Mouse (Mus musculus): ENCODE measurements at regions not wholly inside any gene's neighbourhood (a gene's known extent, or its start where the extent isn't known, plus 50 kb on each side); places are given as distances from the start of the nearest gene placed in this dataset.

GRCm38 (mm10) chr9:50142091-50142490 is 202.7 kb downstream of the Rpl10-ps3 start:
- DNase-seq (ENCODE audit: low spot score in 2 of 2), result peak; percentile 24 to 26
- intact Hi-C loops (cut with DNase I), result no loop called here

- intact Hi-C loops (cut with DNase I), result no loop called here
- no peak for DNase-seq (ENCODE audit: low spot score in 2 of 2)
Measured at GRCm38 (mm10) chr9:50141176-50141575, 203.6 kb downstream of the Rpl10-ps3 start.

- intact Hi-C loops (cut with DNase I), result no loop called here
- DNase-seq (ENCODE audit: low spot score in 2 of 2), result no peak
Measured at GRCm38 (mm10) chr9:50138341-50138978, 206.3 kb downstream of the Rpl10-ps3 start.

GRCm38 (mm10) chr9:50136636-50136985 is 208.2 kb downstream of the Rpl10-ps3 start:
- intact Hi-C loops (cut with DNase I), result no loop called here
- no peak for DNase-seq (ENCODE audit: low spot score in 2 of 2)

- DNase-seq (ENCODE audit: low spot score in 2 of 2), result no peak
- intact Hi-C loops (cut with DNase I), result no loop called here
Measured at GRCm38 (mm10) chr9:50135939-50136635, 208.7 kb downstream of the Rpl10-ps3 start.

GRCm38 (mm10) chr9:50124241-50124640 is 220.5 kb downstream of the Rpl10-ps3 start:
- DNase-seq (ENCODE audit: low spot score in 2 of 2), result no peak
- intact Hi-C loops (cut with DNase I), result no loop called here

- intact Hi-C loops (cut with DNase I), result no loop called here
- peak; percentile 26 to 28 for DNase-seq (ENCODE audit: low spot score in 2 of 2)
Measured at GRCm38 (mm10) chr9:50120820-50121599, 223.8 kb downstream of the Rpl10-ps3 start.

- intact Hi-C loops (cut with DNase I), result no loop called here
- DNase-seq (ENCODE audit: low spot score in 2 of 2), result no peak
Measured at GRCm38 (mm10) chr9:50119412-50119811, 225.4 kb downstream of the Rpl10-ps3 start.

- DNase-seq (ENCODE audit: low spot score in 2 of 2), result no peak
- intact Hi-C loops (cut with DNase I), result no loop called here
Measured at GRCm38 (mm10) chr9:50118578-50118977, 226.2 kb downstream of the Rpl10-ps3 start.

GRCm38 (mm10) chr9:50106551-50106950 is 238.2 kb downstream of the Rpl10-ps3 start:
- intact Hi-C loops (cut with DNase I), result no loop called here

GRCm38 (mm10) chr9:50102766-50103165 is 242.0 kb downstream of the Rpl10-ps3 start:
- intact Hi-C loops (cut with DNase I), result no loop called here
- no peak for DNase-seq (ENCODE audit: low spot score in 2 of 2)

More at GRCm38 (mm10) chr9:50106551-50106950, 238.2 kb downstream of the Rpl10-ps3 start:
- DNase-seq (ENCODE audit: low spot score in 2 of 2), result no peak

- no peak for DNase-seq (ENCODE audit: low spot score in 2 of 2)
- intact Hi-C loops (cut with DNase I), result no loop called here
Measured at GRCm38 (mm10) chr9:50101061-50101460, 243.7 kb downstream of the Rpl10-ps3 start.

GRCm38 (mm10) chr9:50090968-50091367 is 253.8 kb downstream of the Rpl10-ps3 start:
- intact Hi-C loops (cut with DNase I), result no loop called here
- DNase-seq (ENCODE audit: low spot score in 2 of 2), result peak in 1 of 2 experiments; percentile 20

- intact Hi-C loops (cut with DNase I), result no loop called here
- DNase-seq (ENCODE audit: low spot score in 2 of 2), result no peak
Measured at GRCm38 (mm10) chr9:50089916-50090315, 254.9 kb downstream of the Rpl10-ps3 start.

GRCm38 (mm10) chr9:50080205-50080604 is 264.6 kb downstream of the Rpl10-ps3 start:
- intact Hi-C loops (cut with DNase I), result no loop called here
- no peak for DNase-seq (ENCODE audit: low spot score in 2 of 2)

- DNase-seq (ENCODE audit: low spot score in 2 of 2), result no peak
- intact Hi-C loops (cut with DNase I), result no loop called here
Measured at GRCm38 (mm10) chr9:50068576-50068975, 269.9 kb upstream of the Ncam1 start.

GRCm38 (mm10) chr9:50067729-50068225 is 269.1 kb upstream of the Ncam1 start:
- intact Hi-C loops (cut with DNase I), result no loop called here
- DNase-seq (ENCODE audit: low spot score in 2 of 2), result peak in 1 of 2 experiments; percentile 8

- intact Hi-C loops (cut with DNase I), result no loop called here
- peak; percentile 14 to 17 for DNase-seq (ENCODE audit: low spot score in 2 of 2)
Measured at GRCm38 (mm10) chr9:50064505-50065229, 265.9 kb upstream of the Ncam1 start.

- intact Hi-C loops (cut with DNase I), result no loop called here
- no peak for DNase-seq (ENCODE audit: low spot score in 2 of 2)
Measured at GRCm38 (mm10) chr9:50038231-50038630, 239.5 kb upstream of the Ncam1 start.
